Mouse (Mus musculus) urinary bladder, postnatal 4 days (tissue): ENCODE data around the gene Pi16.

Experiments used
- DNase-seq, 2 experiments: peaks; one replicate each; pipeline ENCODE4 v3.0.0; 2021 to 2022; ENCODE audit warnings: low spot score in 2 of 2

Gene Pi16

GRCm38 (mm10) chr17:29304376-29305057, 13.0 kb upstream of the Pi16 start:
- DNase-seq, result no peak

GRCm38 (mm10) chr17:29305058-29305806, 12.2 kb upstream of the Pi16 start:
- no peak for DNase-seq

- DNase-seq, result no peak
Measured at GRCm38 (mm10) chr17:29305871-29306270, 11.6 kb upstream of the Pi16 start.

- no peak for DNase-seq
Measured at GRCm38 (mm10) chr17:29310056-29310623, 7.3 kb upstream of the Pi16 start.

GRCm38 (mm10) chr17:29311602-29312001, 5.9 kb upstream of the Pi16 start:
- DNase-seq, result no peak

GRCm38 (mm10) chr17:29312082-29312481, 5.4 kb upstream of the Pi16 start:
- DNase-seq, result no peak

GRCm38 (mm10) chr17:29313300-29313699, 4.2 kb upstream of the Pi16 start:
- no peak for DNase-seq

- DNase-seq, result no peak
Measured at GRCm38 (mm10) chr17:29315672-29316465, 1.6 kb upstream of the Pi16 start.

- DNase-seq, result no peak
Measured at GRCm38 (mm10) chr17:29316891-29317290, 589 bp upstream of the Pi16 start.

- no peak for DNase-seq
Measured at GRCm38 (mm10) chr17:29318731-29319250, 1.3 kb downstream of the Pi16 start.

- no peak for DNase-seq
Measured at GRCm38 (mm10) chr17:29319476-29319875, 2.0 kb downstream of the Pi16 start.

- no peak for DNase-seq
Measured at GRCm38 (mm10) chr17:29319881-29320639, 2.6 kb downstream of the Pi16 start.

- DNase-seq, result no peak
Measured at GRCm38 (mm10) chr17:29321765-29322602, 4.5 kb downstream of the Pi16 start.

GRCm38 (mm10) chr17:29322603-29322962, 5.1 kb downstream of the Pi16 start:
- DNase-seq, result no peak

GRCm38 (mm10) chr17:29323625-29324024, 6.1 kb downstream of the Pi16 start:
- DNase-seq, result no peak

- no peak for DNase-seq
Measured at GRCm38 (mm10) chr17:29325831-29326230, 8.4 kb downstream of the Pi16 start.

GRCm38 (mm10) chr17:29326531-29327529, 9.3 kb downstream of the Pi16 start:
- DNase-seq, result no peak

- peak in 1 of 2 experiments; percentile 16 for DNase-seq
Measured at GRCm38 (mm10) chr17:29327691-29328090, 10.2 kb downstream of the Pi16 start.

GRCm38 (mm10) chr17:29330221-29330620, 12.7 kb downstream of the Pi16 start:
- no peak for DNase-seq
